Mouse (Mus musculus): ENCODE measurements around the gene Agpat3. TPM values are rescaled to one million over a fixed set of nuclear protein-coding genes. Genes with fewer than 3 reads are reported as not detected.

The Agpat3 gene
- total RNA-seq, 2 experiments from 2014 or later, result 217 to 218 TPM

- no peak for DNase-seq (ENCODE audit: low spot score in 2 of 2)
Measured at GRCm38 (mm10) chr10:78221315-78221714, 131.0 kb downstream of the Agpat3 start.

GRCm38 (mm10) chr10:78219528-78219927 is 132.8 kb downstream of the Agpat3 start:
- peak; percentile 69 to 93 for DNase-seq (ENCODE audit: low spot score in 2 of 2)

Small RNA genes lying within 50 kb of the gene (microRNA-seq; reads per million reads assigned to microRNA genes)
- 0 reads per million in 2 experiments for gene Mir7659

Other genes starting within 250 kb of the Agpat3 start
- gene D10Jhu81e, start 182.7 kb downstream of the Agpat3 start, total RNA-seq (2021), result 100 to 1,000 TPM; 129 to 132 TPM
- 10 to 100 TPM; 19.7 to 20.5 TPM for gene Pwp2, start 167.3 kb downstream of the Agpat3 start, total RNA-seq (2021)
- 10 to 100 TPM; 81.2 to 86.4 TPM for gene Trappc10, start 107.8 kb downstream of the Agpat3 start, total RNA-seq (2021)
- gene Rrp1, start 60.6 kb upstream of the Agpat3 start, total RNA-seq (2021), result 100 to 1,000 TPM; 361 to 370 TPM
- gene Cstb, start 73.2 kb upstream of the Agpat3 start, total RNA-seq (2021), result 10 to 100 TPM; 39.1 to 40.5 TPM
- 100 to 1,000 TPM in 1 of 2 experiments, 10 to 100 TPM in 1; 99.5 to 106 TPM for gene Pdxk, start 112.5 kb upstream of the Agpat3 start, total RNA-seq (2021)
- not detected for gene Olfr1358, start 164.9 kb upstream of the Agpat3 start, total RNA-seq (2021)
- gene Ilvbl, start 221.9 kb upstream of the Agpat3 start, total RNA-seq (2021), result 10 to 100 TPM; 27.3 to 33.4 TPM
- 1 to 10 TPM; 6.8 to 8.2 TPM for gene Syde1, start 239.5 kb upstream of the Agpat3 start, total RNA-seq (2021)